Mouse (Mus musculus): ENCODE results near the gene Gm5662. TPM values are rescaled to one million over a fixed set of nuclear protein-coding genes. Genes with fewer than 3 reads are reported as not detected.
"Not testable (repeated sequence)": the region's sequence is repeated elsewhere in the genome, so short reads cannot be mapped to it uniquely, and the experiment has no call there.

Gene Gm5662
- polyA plus RNA-seq, 1 experiment from 2014 or later = 0.59 TPM

GRCm38 (mm10) chr12:88242940-88243339 lies 31.4 kb downstream of the Gm5662 start:
- not testable (repeated sequence) for H3K4me2 ChIP-seq (ENCODE audit: low read length); DNase-seq (ENCODE audit: low spot score); H3K9me3 ChIP-seq (replicated peaks; ENCODE audit: low read length); H3K27me3 ChIP-seq (ENCODE audit: insufficient read depth, low read length); H3K4me3 ChIP-seq (replicated peaks; ENCODE audit: low read depth, low read length); H3K27ac ChIP-seq; ATAC-seq (replicated peaks; ENCODE audit: low FRiP score, low read depth); H3K36me3 ChIP-seq (ENCODE audit: insufficient read depth, low read length); H3K9ac ChIP-seq (ENCODE audit: low read depth, low read length); H3K4me1 ChIP-seq (replicated peaks; ENCODE audit: insufficient read depth, low read length)
- 56% methylated on average over 1 of the region's 1 CpGs for WGBS

Other genes starting within 250 kb of the Gm5662 start
- gene Gm2056, start 247.5 kb downstream of the Gm5662 start, polyA plus RNA-seq (2015; fragmentation: Nextera tagmentation; extraction: Ambion mirVana) = not detected in 2 replicates
- not detected in 2 replicates for gene Gm16368, start 190.8 kb downstream of the Gm5662 start, polyA plus RNA-seq (2015; fragmentation: Nextera tagmentation; extraction: Ambion mirVana)
- gene Gm10436, start 92.4 kb downstream of the Gm5662 start, polyA plus RNA-seq (2015; fragmentation: Nextera tagmentation; extraction: Ambion mirVana) = 0.08 and 0.13 TPM in 2 replicates
- gene Gm8332, start 24.4 kb downstream of the Gm5662 start, polyA plus RNA-seq (2015; fragmentation: Nextera tagmentation; extraction: Ambion mirVana) = not detected in 2 replicates
- gene Gm5039, start 49.5 kb upstream of the Gm5662 start, polyA plus RNA-seq (2015; fragmentation: Nextera tagmentation; extraction: Ambion mirVana) = not detected in 2 replicates
- gene Adck1, start 86.1 kb upstream of the Gm5662 start, polyA plus RNA-seq (2015; fragmentation: Nextera tagmentation; extraction: Ambion mirVana) = 24.8 and 25.6 TPM in 2 replicates